Mouse (Mus musculus) megakaryocyte, embryonic 14.5 days (primary cell): ENCODE results near the gene Fam155a. TPM values are rescaled to one million over a fixed set of nuclear protein-coding genes. Genes with fewer than 3 reads are reported as not detected.

Experiments used
- H3K27me3 ChIP-seq: replicated peaks from 2 replicates; pipeline ENCODE3; 2012; ENCODE audit warnings: inconsistent platforms
- H3K36me3 ChIP-seq: replicated peaks from 2 replicates; pipeline ENCODE3; 2012; ENCODE audit warnings: low read length, inconsistent platforms, mixed read lengths
- H3K4me1 ChIP-seq: 2 replicates; pipeline ENCODE4 v1.6.1; 2012; ENCODE audit warnings: inconsistent platforms
- H3K4me3 ChIP-seq: replicated peaks from 2 replicates; pipeline ENCODE3; 2012; ENCODE audit warnings: moderate library complexity, mild to moderate bottlenecking, inconsistent platforms
- H3K9me3 ChIP-seq: 2 replicates; pipeline ENCODE4 v1.6.1; 2012; ENCODE audit warnings: inconsistent platforms
- FLI1 ChIP-seq: IDR thresholded peaks from 2 replicates; pipeline ENCODE4 v1.6.1; 2012; ENCODE audit warnings: low read length, inconsistent platforms, mixed read lengths
- GATA1 ChIP-seq: IDR thresholded peaks from 3 replicates; pipeline ENCODE4 v1.6.1; 2012; ENCODE audit warnings: mixed read lengths, low read length, inconsistent platforms, borderline replicate concordance
- polyA plus RNA-seq: library from polyadenylated mRNA; stranded (reverse); fragments of >175 nt; gene quantifications from 2 replicates; pipeline ENCODE4 v1.2.3, GENCODE M21; 2012; ENCODE audit warnings: low replicate concordance; ENCODE audit not compliant: insufficient read depth

Fam155a gene
- polyA plus RNA-seq, 1 experiment = 0.10 TPM

DNA sequence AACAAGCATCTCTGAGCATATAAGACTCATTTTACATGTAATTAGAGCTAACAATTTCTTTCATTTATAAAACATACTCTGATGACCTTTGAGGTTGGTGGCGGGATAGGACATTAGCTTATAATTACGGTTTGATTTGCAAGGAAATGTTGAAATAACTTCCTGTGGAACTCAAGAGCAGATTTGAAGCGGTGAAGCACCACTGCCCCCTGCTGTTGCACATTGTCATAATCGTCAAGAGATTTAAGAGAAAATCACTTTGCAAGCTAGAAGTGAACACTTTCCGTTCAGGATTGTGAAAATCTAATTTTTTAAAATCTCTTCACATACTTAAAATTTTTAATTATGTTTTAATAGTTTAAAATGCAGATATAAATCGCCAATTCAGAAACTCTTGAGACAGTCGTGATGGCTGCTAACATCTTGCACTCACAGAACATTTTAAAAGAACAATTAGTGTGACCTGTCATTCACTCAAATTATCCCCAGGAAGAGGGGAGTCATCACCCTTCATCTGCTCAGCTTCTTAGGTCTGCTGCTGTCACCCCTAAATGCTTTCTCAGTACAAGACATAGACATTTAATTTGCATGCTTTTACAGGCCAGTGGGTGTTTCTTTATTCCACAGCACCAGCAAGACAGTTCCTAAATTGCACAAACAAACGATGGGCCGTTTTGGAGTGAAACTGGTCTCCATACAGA lies 595.9 kb downstream of the Fam155a start:
- TF ChIP-seq GATA1 (no peak), FLI1 (no peak)
- no peaks in the 10 kb centered on the region; the same call in 1 of the 2 replicates for H3K9me3 ChIP-seq

DNA sequence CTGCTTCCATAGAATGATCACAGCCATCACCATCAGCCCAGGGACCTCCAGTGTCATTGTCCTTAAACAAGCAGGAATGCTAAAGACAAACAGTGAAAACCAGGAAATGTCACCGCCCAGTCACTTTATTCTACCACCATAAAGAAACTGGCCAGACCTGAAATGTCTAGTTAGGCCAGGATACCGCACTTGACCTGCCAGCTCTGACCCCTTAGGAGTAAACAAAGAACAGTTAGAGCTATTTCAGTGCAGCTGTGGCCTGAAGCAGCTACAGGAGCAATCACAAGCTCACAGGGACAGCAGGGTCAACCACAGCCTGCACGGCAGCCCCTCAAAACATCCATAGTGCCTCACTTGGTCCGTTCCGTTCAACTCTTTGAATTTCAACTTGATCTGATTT lies 599.1 kb downstream of the Fam155a start:
- TF ChIP-seq FLI1 (no peak), GATA1 (no peak)
- no peaks in the 10 kb centered on the region for H3K4me1 ChIP-seq
- no peaks in the 10 kb centered on the region; the same call in 1 of the 2 replicates for H3K9me3 ChIP-seq
- H3K4me3 ChIP-seq = no peak overlapping the region
- no peaks in the 10 kb centered on the region for H3K36me3 ChIP-seq
- no peaks in the 10 kb centered on the region for H3K27me3 ChIP-seq

More for the DNA sequence above, 595.9 kb downstream of the Fam155a start:
- H3K36me3 ChIP-seq = no peaks in the 10 kb centered on the region
- H3K4me1 ChIP-seq = no peaks in the 10 kb centered on the region
- no peaks in the 10 kb centered on the region for H3K27me3 ChIP-seq
- H3K4me3 ChIP-seq = no peak overlapping the region

DNA sequence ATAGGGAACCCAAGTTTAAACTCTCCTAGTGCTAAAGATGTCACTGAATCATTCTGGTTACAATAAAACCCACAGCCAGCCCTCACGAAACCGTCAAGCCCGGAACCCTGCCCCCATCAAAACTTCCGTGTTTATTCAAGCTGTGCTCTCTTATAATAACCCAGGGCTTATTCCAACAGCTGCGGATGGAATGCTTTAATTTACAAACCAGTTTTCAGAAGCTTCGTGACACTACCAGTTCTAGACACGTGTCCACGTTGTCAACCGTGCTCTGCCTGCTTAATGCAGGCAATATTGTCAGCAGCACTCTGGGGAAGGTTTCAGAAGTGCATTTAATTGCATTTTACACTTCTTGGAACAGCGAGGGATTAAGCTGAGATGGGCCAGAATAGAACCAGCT lies 603.0 kb downstream of the Fam155a start:
- Histone ChIP-seq H3K9me3 (no peaks in the 10 kb centered on the region; the same call in 1 of the 2 replicates), H3K4me1 (no peaks in the 10 kb centered on the region), H3K27me3 (no peaks in the 10 kb centered on the region), H3K4me3 (no peak overlapping the region), H3K36me3 (no peaks in the 10 kb centered on the region)
- TF ChIP-seq GATA1 (no peak), FLI1 (no peak)

DNA sequence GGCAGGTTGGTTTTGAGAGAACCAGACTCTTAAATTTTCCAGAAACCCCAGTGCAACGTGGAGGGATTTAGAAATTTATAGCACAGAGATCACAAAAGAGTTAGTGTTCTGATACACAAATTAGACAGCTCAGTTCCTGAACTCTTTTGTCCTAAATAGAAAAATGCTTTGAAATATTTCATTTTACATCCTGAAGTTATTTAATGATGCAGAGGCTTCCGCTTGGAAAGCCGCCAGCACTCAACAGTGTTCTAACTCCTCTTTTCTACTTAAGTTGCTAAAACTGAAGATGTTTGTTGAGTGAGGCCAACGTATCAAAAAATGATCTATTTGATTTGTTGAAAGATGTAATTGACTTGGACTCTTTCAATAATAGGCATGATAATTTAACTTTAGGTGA lies 609.4 kb downstream of the Fam155a start:
- TF ChIP-seq FLI1 (no peak), GATA1 (no peak)
- no peaks in the 10 kb centered on the region for H3K9me3 ChIP-seq
- no peaks in the 10 kb centered on the region for H3K27me3 ChIP-seq

DNA sequence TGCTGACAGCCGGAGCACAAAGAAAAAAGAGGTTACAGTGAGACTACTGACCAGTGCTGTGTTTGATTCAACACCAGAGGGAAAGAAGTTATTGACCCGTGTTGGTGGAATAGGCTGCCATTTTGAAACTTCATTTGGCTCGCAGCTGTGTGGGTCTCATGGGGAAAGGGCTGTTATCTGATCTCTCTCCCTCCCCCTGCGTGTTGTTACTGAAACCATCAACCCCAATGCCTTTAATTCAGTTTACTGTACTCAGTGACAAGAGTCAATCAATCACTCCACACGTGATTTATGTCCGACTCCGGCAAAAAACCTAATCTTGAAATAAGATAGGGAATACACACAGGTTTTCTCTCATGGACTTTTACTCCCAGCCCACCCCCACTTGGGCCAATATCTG lies 611.6 kb downstream of the Fam155a start:
- no peaks in the 10 kb centered on the region for H3K9me3 ChIP-seq

More for the DNA sequence above, 609.4 kb downstream of the Fam155a start:
- no peaks in the 10 kb centered on the region for H3K36me3 ChIP-seq
- H3K4me1 ChIP-seq = peaks cover 5% of the 10 kb centered on the region; the same call in 1 of the 2 replicates
- H3K4me3 ChIP-seq = no peak overlapping the region

DNA sequence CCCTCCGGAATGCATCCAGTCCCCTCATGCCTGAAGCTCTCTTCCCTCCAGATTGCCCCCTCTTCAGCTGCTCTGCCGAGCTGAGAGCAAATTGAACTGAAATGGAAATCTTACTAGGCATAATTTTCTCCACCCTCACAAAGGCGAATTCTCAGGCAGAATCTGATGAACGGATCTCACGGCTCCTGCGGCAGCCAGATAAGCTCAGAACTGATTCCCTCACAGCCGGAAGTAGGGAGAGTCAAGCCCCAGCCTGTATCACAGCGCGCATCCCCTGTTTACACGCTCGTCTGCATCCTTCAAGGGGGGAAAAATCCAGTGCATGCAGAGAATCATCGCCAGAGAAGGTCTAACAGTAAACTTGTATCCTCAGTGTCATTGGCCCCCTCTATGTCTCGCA lies 612.3 kb downstream of the Fam155a start:
- TF ChIP-seq GATA1 (no peak), FLI1 (no peak)
- no peaks in the 10 kb centered on the region for H3K36me3 ChIP-seq
- H3K4me3 ChIP-seq = no peak overlapping the region
- peaks cover 5% of the 10 kb centered on the region; the same call in 1 of the 2 replicates for H3K4me1 ChIP-seq
- H3K27me3 ChIP-seq = no peaks in the 10 kb centered on the region
- H3K9me3 ChIP-seq = no peaks in the 10 kb centered on the region

More for the DNA sequence above, 611.6 kb downstream of the Fam155a start:
- Histone ChIP-seq H3K27me3 (no peaks in the 10 kb centered on the region), H3K36me3 (no peaks in the 10 kb centered on the region), H3K4me3 (no peak overlapping the region), H3K4me1 (peaks cover 5% of the 10 kb centered on the region; the same call in 1 of the 2 replicates)
- TF ChIP-seq GATA1 (no peak), FLI1 (no peak)

DNA sequence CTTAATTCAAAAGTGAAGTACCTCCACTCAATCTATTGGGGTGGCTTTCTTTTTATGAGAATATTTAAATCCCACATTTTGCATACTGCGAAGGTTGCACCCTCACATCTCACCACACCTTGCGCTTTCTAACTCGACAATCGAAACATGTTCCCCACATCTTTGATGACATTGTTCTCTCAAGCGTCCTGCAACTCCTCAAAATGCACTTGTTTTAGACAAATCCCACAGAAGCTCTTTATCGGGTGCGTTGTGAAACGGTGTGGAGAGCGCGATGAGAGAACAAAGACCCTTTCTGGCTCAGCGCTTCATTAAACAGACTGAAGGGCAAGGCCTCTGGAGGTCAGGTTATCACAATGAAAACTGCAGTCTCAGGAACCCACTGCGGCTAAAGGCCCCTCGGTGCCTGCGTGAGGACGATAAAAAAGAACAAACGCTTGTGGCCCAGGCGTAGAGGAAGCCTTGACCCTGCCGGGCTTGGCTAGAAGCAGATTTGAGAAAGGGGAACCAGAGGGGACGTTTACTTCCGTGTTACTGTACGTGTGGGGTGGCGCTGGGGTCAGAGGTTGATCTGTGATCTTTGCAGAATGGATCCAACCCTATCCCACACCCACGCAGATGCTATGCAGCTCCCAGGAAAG lies 613.7 kb downstream of the Fam155a start:
- TF ChIP-seq GATA1 (no peak), FLI1 (no peak)

More for the DNA sequence above, 613.7 kb downstream of the Fam155a start:
- Histone ChIP-seq H3K4me1 (peaks cover 5% of the 10 kb centered on the region; the same call in 1 of the 2 replicates), H3K9me3 (peaks cover 4% of the 10 kb centered on the region), H3K36me3 (no peaks in the 10 kb centered on the region), H3K27me3 (no peaks in the 10 kb centered on the region), H3K4me3 (peak overlapping the region; percentile 38)

Other genes with a start within 250 kb of the Fam155a start
- not detected in 2 replicates for gene Gm10217, start 93.1 kb upstream of the Fam155a start, polyA plus RNA-seq
- gene Lig4, start 206.5 kb upstream of the Fam155a start, polyA plus RNA-seq = 0.22 TPM in 1 of 2 replicates, not detected in the other
- 0.43 TPM in 1 of 2 replicates, not detected in the other for gene Abhd13, start 206.5 kb upstream of the Fam155a start, polyA plus RNA-seq
- 0.35 TPM in 1 of 2 replicates, not detected in the other for gene Tnfsf13b, start 235.3 kb upstream of the Fam155a start, polyA plus RNA-seq